Mouse (Mus musculus): ENCODE data around the gene Rhox3a2.
"Not testable (repeated sequence)": the region's sequence is repeated elsewhere in the genome, so short reads cannot be mapped to it uniquely, and the experiment has no call there.

Gene Rhox3a2

DNA sequence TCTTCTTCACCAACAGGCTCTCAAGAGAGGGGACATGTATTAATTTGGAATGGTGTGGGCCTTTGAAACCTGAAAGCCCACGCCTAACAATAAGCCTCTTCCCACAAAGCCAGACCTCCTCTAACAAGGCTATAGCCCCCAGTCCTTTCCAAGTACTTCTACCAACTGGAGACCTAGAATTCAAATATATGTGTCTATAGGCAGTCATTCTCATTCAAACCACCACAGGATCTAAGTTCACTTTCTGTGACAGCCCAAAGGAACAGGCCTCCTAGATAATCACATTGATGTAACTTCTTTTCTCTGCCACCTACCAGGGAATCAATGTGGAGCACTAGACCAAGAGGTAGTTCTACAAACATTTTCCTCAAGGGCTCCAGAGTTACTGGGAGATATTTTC is at the start of gene Rhox3a2:
Gene Rhox3a2, plus strand, starts transcription at position 301 of the 400 bp plus-strand sequence.
- not testable (repeated sequence) for DNase-seq (ENCODE audit: low read depth)

DNA sequence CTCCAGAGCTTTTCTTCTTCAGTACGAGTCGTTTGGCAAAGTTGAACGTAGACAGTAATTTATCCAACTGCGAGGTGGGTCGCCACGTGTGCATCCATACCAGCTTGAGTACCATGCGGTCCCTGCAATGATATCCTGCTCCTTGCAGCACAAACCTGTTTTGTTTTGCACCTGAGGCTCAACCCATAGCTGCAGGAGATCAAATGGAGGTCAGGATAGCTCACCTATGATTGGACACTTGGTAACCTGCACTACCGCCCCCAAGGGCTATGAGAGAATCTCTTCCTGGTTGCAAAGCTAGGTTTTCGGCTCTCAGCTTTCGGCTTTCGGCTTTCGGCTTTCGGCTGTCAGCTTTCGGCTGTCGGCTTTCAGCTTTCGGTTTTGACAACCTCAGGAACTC is 10.7 kb downstream of the Rhox3a2 start, which contains the start of gene Rhox4a2:
Gene Rhox4a2, plus strand, starts transcription at position 301 of the 400 bp plus-strand sequence.
- DNase-seq (ENCODE audit: low read depth) = not testable (repeated sequence)

DNA sequence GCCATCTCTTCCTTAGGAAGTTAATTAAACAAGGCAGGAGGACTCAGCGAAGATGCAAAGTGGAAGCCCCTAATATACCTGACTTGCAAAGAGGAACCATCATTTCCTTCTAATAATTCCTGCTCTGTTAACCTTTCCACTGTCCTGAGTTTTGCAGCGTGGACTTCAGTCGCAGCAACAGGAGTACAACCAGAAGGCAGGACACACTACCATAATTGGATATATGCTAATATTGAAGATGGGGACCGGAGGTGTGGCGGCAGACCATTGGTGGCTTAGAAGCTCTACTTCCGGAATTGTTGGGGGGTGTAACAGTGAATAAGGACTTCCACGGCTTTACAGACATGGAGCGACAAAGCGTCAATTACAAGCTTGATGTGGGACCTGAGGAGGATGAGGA is 31.9 kb downstream of the Rhox3a2 start, which contains the start of gene Rhox2b:
Gene Rhox2b, plus strand, starts transcription at position 301 of the 400 bp plus-strand sequence.
- DNase-seq (ENCODE audit: low read depth) = not testable (repeated sequence)

DNA sequence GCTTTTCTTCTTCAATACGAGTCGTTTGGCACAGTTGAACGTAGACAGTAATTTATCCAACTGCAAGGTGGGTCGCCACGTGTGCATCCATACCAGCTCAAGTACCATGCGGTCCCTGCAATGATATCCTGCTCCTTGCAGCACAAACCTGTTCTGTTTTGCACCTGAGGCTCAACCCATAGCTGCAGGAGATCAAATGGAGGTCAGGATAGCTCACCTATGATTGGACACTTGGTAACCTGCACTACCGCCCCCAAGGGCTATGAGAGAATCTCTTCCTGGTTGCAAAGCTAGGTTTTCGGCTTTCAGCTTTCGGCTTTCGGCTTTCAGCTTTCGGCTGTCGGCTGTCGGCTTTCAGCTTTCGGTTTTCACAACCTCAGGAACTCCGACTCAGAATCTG is 52.4 kb downstream of the Rhox3a2 start, which contains the start of gene Rhox4b:
Gene Rhox4b, plus strand, starts transcription at position 301 of the 400 bp plus-strand sequence.
- not testable (repeated sequence) for DNase-seq (ENCODE audit: low read depth)

Measured in induced T-regulatory cell, adult 2 months (primary cell).